Mouse (Mus musculus) frontal cortex, postnatal 14 days (tissue): ENCODE measurements around the gene Olfr815.
"Not testable (repeated sequence)": the region's sequence is repeated elsewhere in the genome, so short reads cannot be mapped to it uniquely, and the experiment has no call there.

ENCODE experiments used
- DNase-seq, 2 experiments: peaks; one replicate each; pipeline ENCODE4 v3.0.0; 2022; ENCODE audit warnings: low spot score in 2 of 2

Gene Olfr815

DNA sequence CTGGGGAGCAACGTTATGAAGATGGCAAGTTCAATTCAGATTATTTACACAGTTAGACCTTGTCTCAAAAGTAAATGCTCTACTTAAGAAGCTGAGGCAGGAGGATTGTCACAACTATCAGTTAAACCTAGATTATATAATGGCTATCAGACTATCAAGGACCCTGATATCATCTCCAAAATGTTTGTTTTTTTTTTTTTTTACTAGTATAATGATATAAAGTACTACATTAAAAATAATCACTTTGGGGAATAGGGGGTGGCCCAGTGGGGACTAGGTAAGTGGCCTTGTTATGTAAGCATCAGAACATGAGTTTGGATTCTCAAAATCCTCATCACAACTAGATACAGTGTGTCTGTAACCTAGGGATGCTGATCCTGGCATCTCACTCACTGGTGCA, at the start of gene Olfr815:
TSS of gene Olfr815 (minus strand) at position 101 of the 400 bp plus-strand sequence.
- not testable (repeated sequence) for DNase-seq

DNA sequence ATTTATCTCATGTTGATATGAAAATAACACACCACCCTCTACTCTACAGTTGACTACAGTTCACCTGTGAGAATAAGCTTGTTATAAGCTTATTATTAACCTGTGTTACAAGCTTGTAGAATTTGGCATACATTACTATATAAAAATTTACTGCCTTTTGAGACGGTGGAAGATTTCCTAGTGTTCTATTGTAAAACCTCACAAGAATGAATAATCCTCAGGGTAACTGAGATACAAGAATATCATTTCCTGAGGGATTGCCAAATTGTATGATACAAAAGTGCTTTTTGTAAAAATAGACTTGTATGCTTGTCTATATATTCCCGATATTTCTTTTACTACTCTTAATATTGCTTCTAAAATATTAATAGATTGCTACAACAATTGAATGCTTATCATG, 43.3 kb upstream of the Olfr815 start, which contains the start of gene Olfr818:
TSS of gene Olfr818 (minus strand) at position 101 of the 400 bp plus-strand sequence.
- DNase-seq, result no peak

DNA sequence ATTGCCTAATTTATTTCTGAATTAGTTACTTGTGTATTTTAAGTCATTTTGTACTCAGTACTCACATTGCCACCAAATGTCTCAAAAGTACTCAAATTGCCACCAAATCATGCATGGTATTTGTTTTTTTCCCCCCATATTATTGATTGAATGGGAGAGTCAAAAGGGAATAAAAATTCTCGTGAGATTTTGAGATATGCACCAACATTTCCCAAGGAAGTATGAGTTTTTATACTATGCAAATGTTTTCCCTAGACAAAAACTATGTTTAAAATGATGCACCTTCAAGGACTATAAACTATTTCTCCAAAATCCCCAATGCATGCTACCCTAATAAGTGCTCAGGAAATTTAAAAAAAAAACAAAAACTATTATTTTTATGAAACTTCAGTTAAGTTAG, 9.8 kb upstream of the Olfr815 start, which contains the start of gene Olfr816:
TSS of gene Olfr816 (minus strand) at position 101 of the 400 bp plus-strand sequence.
- no peak for DNase-seq

DNA sequence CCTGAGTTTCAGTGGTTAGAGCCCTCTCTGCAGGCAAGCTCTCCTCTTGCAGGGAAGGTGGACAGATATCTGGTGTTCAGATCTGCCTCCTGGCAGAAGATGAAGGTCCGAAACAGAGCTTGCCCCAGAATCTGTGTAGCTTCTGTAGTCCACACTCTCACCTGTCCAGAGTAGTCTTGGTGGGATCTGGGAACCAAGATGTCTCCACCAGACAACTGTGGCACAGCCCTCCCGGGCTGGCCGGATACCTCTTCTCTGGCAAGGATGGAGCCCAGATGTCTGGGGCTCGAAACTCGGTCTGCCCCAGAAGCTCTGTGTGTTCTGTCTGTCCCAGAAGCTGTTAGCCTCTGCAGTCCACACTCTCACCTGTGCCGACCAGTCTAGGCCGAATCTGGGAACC, 19.7 kb downstream of the Olfr815 start:
- no peak for DNase-seq

DNA sequence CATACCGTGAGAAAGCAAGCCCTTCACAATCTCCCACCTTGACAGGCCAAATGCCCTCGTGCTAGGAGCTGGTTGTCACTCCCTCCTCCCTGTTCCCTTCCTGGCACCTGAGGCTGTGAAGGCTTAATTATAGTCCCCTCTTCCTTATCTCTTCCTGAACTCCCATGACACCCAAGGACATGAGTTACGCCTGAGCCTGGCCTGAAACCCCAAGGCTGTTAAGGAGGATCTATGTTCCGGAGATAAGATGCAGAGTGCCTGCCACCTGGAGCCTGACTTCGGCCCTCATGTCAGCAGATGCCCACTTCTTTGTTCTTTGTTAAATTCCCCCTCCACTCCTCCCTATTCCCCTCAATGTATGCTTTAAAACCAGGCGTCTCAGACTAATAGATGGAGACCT, 20.2 kb downstream of the Olfr815 start:
- DNase-seq, result not testable (repeated sequence)

DNA sequence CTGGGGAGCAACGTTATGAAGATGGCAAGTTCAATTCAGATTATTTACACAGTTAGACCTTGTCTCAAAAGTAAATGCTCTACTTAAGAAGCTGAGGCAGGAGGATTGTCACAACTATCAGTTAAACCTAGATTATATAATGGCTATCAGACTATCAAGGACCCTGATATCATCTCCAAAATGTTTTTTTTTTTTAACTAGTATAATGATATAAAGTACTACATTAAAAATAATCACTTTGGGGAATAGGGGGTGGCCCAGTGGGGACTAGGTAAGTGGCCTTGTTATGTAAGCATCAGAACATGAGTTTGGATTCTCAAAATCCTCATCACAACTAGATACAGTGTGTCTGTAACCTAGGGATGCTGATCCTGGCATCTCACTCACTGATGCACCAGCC, 25.9 kb downstream of the Olfr815 start, which contains the start of gene Olfr814:
TSS of gene Olfr814 (minus strand) at position 101 of the 400 bp plus-strand sequence.
- DNase-seq, result not testable (repeated sequence)

DNA sequence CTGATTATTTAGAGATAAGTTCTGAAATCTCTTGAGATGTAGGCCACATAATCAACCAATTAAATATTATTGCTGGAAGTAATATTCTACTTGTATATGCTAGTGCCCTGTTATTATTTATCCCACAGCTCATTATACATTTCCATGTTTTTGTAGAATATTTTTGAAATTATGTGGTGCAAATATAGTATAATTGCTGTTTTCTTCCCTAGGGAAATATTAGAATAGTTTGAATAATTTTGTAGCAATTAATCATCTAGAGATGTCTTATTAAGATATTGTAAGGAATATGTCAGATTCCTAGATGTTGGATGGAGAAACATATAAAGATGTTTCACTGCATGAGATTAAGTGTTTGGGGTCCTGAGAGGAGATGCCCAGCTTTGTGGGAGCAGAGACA, 50.6 kb downstream of the Olfr815 start, which contains the start of gene Olfr813:
TSS of gene Olfr813 (plus strand) at position 301 of the 400 bp plus-strand sequence.
- DNase-seq, result no peak
